Mouse (Mus musculus): ENCODE data around the gene Noc4l. TPM values are rescaled to one million over a fixed set of nuclear protein-coding genes. Genes with fewer than 3 reads are reported as not detected.

Gene Noc4l
- polyA plus RNA-seq, 1 experiment from 2014 or later = 40.1 TPM

- no peaks in the 10 kb centered on the region for H3K27me3 ChIP-seq (replicated peaks)
- no peaks in the 10 kb centered on the region for H3K9me3 ChIP-seq (replicated peaks)
- H3K4me3 ChIP-seq (replicated peaks) = no peak overlapping the region
- H3K4me1 ChIP-seq = peaks cover 5% of the 10 kb centered on the region; the same call in 1 of the 2 replicates
- no peak overlapping the region for H3K27ac ChIP-seq (replicated peaks)
- H3K4me2 ChIP-seq = no peak overlapping the region
- no peak for ATAC-seq (ENCODE audit: low FRiP score)
- H3K9ac ChIP-seq (replicated peaks) = no peak overlapping the region
- no peaks in the 10 kb centered on the region for H3K36me3 ChIP-seq
- whole genome bisulfite sequencing = 82% methylated on average over 6 of the region's 6 CpGs
Observed at GRCm38 (mm10) chr5:110608336-110608735, 44.9 kb downstream of the Noc4l start.

- Histone ChIP-seq H3K4me3 (replicated peaks) (no peak overlapping the region), H3K36me3 (no peaks in the 10 kb centered on the region), H3K27me3 (replicated peaks) (no peaks in the 10 kb centered on the region), H3K4me1 (peaks cover 5% of the 10 kb centered on the region; the same call in 1 of the 2 replicates), H3K9me3 (replicated peaks) (no peaks in the 10 kb centered on the region), H3K4me2 (no peak overlapping the region), H3K27ac (replicated peaks) (no peak overlapping the region), H3K9ac (replicated peaks) (no peak overlapping the region)
- 67% methylated on average over 3 of the region's 3 CpGs for WGBS
- ATAC-seq (ENCODE audit: low FRiP score) = no peak
Observed at GRCm38 (mm10) chr5:110607767-110608166, 45.5 kb downstream of the Noc4l start.

GRCm38 (mm10) chr5:110605531-110606221 lies 47.5 kb downstream of the Noc4l start:
- peaks cover under 1% of the 10 kb centered on the region; the same call in 1 of the 2 replicates for H3K36me3 ChIP-seq
- H3K4me2 ChIP-seq = no peak overlapping the region
- H3K9me3 ChIP-seq (replicated peaks) = no peaks in the 10 kb centered on the region
- no peak overlapping the region for H3K27ac ChIP-seq (replicated peaks)
- H3K4me3 ChIP-seq (replicated peaks) = no peak overlapping the region
- no peaks in the 10 kb centered on the region for H3K27me3 ChIP-seq (replicated peaks)
- no peak overlapping the region for H3K9ac ChIP-seq (replicated peaks)
- WGBS = 67% methylated on average over 5 of the region's 5 CpGs
- ATAC-seq (ENCODE audit: low FRiP score) = no peak
- peaks cover 5% of the 10 kb centered on the region; the same call in 1 of the 2 replicates for H3K4me1 ChIP-seq

- Histone ChIP-seq H3K9me3 (replicated peaks) (no peaks in the 10 kb centered on the region), H3K4me3 (replicated peaks) (no peak overlapping the region), H3K4me1 (no peaks in the 10 kb centered on the region), H3K9ac (replicated peaks) (no peak overlapping the region), H3K27ac (replicated peaks) (no peak overlapping the region), H3K27me3 (replicated peaks) (no peaks in the 10 kb centered on the region), H3K36me3 (peaks cover 4% of the 10 kb centered on the region; the same call in 1 of the 2 replicates), H3K4me2 (no peak overlapping the region)
- ATAC-seq (ENCODE audit: low FRiP score) = no peak
- WGBS = 91% methylated on average over 2 of the region's 2 CpGs
Observed at GRCm38 (mm10) chr5:110604311-110604710, 48.9 kb downstream of the Noc4l start.

- WGBS = 83% methylated on average over 7 of the region's 7 CpGs
Observed at GRCm38 (mm10) chr5:110603016-110603685, 50.1 kb downstream of the Noc4l start.

More at GRCm38 (mm10) chr5:110603016-110603685, 50.1 kb downstream of the Noc4l start:
- peaks cover 4% of the 10 kb centered on the region; the same call in 1 of the 2 replicates for H3K36me3 ChIP-seq
- H3K4me2 ChIP-seq = no peak overlapping the region
- H3K9ac ChIP-seq (replicated peaks) = no peak overlapping the region
- H3K4me3 ChIP-seq (replicated peaks) = no peak overlapping the region
- H3K9me3 ChIP-seq (replicated peaks) = no peaks in the 10 kb centered on the region
- ATAC-seq (ENCODE audit: low FRiP score) = no peak
- no peaks in the 10 kb centered on the region for H3K27me3 ChIP-seq (replicated peaks)
- no peak overlapping the region for H3K27ac ChIP-seq (replicated peaks)
- peaks cover 5% of the 10 kb centered on the region for H3K4me1 ChIP-seq

Small RNA genes within 50 kb of the gene (microRNA-seq; reads per million reads assigned to microRNA genes)
- gene Mir7026 = 2.3 reads per million, percentile 6 among the genes with 10 or more reads in this experiment

Other genes starting within 250 kb of the Noc4l start
- gene Fbrsl1, start 204.9 kb downstream of the Noc4l start, polyA plus RNA-seq (2015; fragmentation: Nextera tagmentation; extraction: Ambion mirVana) = 16.7 and 19.7 TPM in 2 replicates
- 19.4 and 23.3 TPM in 2 replicates for gene Galnt9, start 109.1 kb downstream of the Noc4l start, polyA plus RNA-seq (2015; fragmentation: Nextera tagmentation; extraction: Ambion mirVana)
- gene Ddx51, start within 50 bp of the Noc4l start, polyA plus RNA-seq (2015; fragmentation: Nextera tagmentation; extraction: Ambion mirVana) = 17.5 and 18.3 TPM in 2 replicates
- 44.0 and 49.7 TPM in 2 replicates for gene Ep400, start 117.3 kb upstream of the Noc4l start, polyA plus RNA-seq (2015; fragmentation: Nextera tagmentation; extraction: Ambion mirVana)
- 23.0 and 31.6 TPM in 2 replicates for gene Pus1, start 127.2 kb upstream of the Noc4l start, polyA plus RNA-seq (2015; fragmentation: Nextera tagmentation; extraction: Ambion mirVana)
- 24.3 and 27.0 TPM in 2 replicates for gene Ulk1, start 156.7 kb upstream of the Noc4l start, polyA plus RNA-seq (2015; fragmentation: Nextera tagmentation; extraction: Ambion mirVana)
- 10.8 and 15.9 TPM in 2 replicates for gene Hscb, start 186.4 kb upstream of the Noc4l start, polyA plus RNA-seq (2015; fragmentation: Nextera tagmentation; extraction: Ambion mirVana)
- gene Chek2, start 186.6 kb upstream of the Noc4l start, polyA plus RNA-seq (2015; fragmentation: Nextera tagmentation; extraction: Ambion mirVana) = 6.0 and 13.2 TPM in 2 replicates
- gene Ttc28, start 226.4 kb upstream of the Noc4l start, polyA plus RNA-seq (2015; fragmentation: Nextera tagmentation; extraction: Ambion mirVana) = 18.3 and 18.8 TPM in 2 replicates

Data from neural tube, embryonic 15.5 days (tissue).